8 mouse cellular contexts compared by ENCODE assay signal in genomic region chr14:31132031-31132430, GRCm38 (mm10). TPM values are rescaled to one million over a fixed set of nuclear protein-coding genes. Genes with fewer than 3 reads are reported as not detected.
DNase-seq lines count a peak whose midpoint lies in the region; ATAC-seq and TF ChIP-seq lines count a peak whose summit lies in the region.

No protein-coding gene starts in this region.

- H3K79me2 ChIP-seq in CH12.LX (replicated peaks; ENCODE audit: control insufficient read depth, extremely low read depth, insufficient read depth, poor library complexity, severe bottlenecking) (peaks cover 5% of the 10 kb centered on the region), myocyte (ENCODE audit: control insufficient read depth, insufficient read depth) (peaks cover 17% of the 10 kb centered on the region)

- no peak overlapping the region for H3K9ac ChIP-seq in CH12.LX (ENCODE audit: insufficient read depth, low read depth)
- peak overlapping the region; percentile 94 for H3K9ac ChIP-seq in liver, embryonic 13.5 days

- peak; percentile 14; the same call in 1 of the 2 replicates for ATAC-seq in liver, embryonic 13.5 days (ENCODE audit: low read depth)
- no peak for ATAC-seq in activated CD4-positive, CD25-positive, alpha-beta regulatory T cell, adult 4 months

- H3K4me3 ChIP-seq in CH12.LX (replicated peaks in 1 of 3; ENCODE audit: low read depth in 2 of 3, low read length in 2 of 3, poor library complexity in 1 of 3), result no peak overlapping the region
- H3K4me3 ChIP-seq in liver, embryonic 13.5 days (replicated peaks), result peak overlapping the region; percentile 87
- H3K4me3 ChIP-seq in myocyte, result peak overlapping the region; percentile 39

- H3K9me3 ChIP-seq in CH12.LX (replicated peaks; ENCODE audit: low read length), result no peaks in the 10 kb centered on the region
- no peaks in the 10 kb centered on the region for H3K9me3 ChIP-seq in liver, embryonic 13.5 days (replicated peaks)

- no peak for DNase-seq in CH12.LX (ENCODE audit: extremely low read depth)
- DNase-seq in MN1 (ENCODE audit: low spot score), result peak; percentile 47
- peak; percentile 61 for DNase-seq in heart, postnatal 4 days
- peak; percentile 53 for DNase-seq in liver, embryonic 13.5 days
- no peak for DNase-seq in layer of hippocampus, adult 9-11 months
- no peak for DNase-seq in frontal cortex, postnatal 25 days (ENCODE audit: low spot score in 2 of 2)

- dilution Hi-C loops in CH12.LX (cut with MboI; ENCODE audit: extremely low pct_ligation_motif_present, extremely low pct_unique_long_range_greater_than_20kb, low sequenced_read_pairs), result no loop called here

- peak overlapping the region; percentile 74 for H3ac ChIP-seq in myocyte (ENCODE audit: control insufficient read depth, insufficient read length)

- in situ Hi-C loops in CH12.LX (cut with MboI; ENCODE audit: low pct_ligation_motif_present, low pct_unique_long_range_greater_than_20kb, low sequenced_read_pairs), result no loop called here

- no peak for TF ChIP-seq RAD21 in CH12.LX (IDR thresholded peaks at IDR 0.05; ENCODE audit: low read depth, low read length)

- TF ChIP-seq POLR2A in CH12.LX (IDR thresholded peaks at IDR 0.05; ENCODE audit: low read depth, low read length) (no peak), myocyte (IDR thresholded peaks at IDR 0.05; ENCODE audit: insufficient read length, low read depth) (no peak)

- H3K27ac ChIP-seq in CH12.LX (ENCODE audit: insufficient read depth, low read depth), result no peak overlapping the region
- peak overlapping the region; percentile 82 for H3K27ac ChIP-seq in liver, embryonic 13.5 days

- H3K4me1 ChIP-seq in CH12.LX (ENCODE audit: control insufficient read depth in 1 of 2, insufficient read depth in 2 of 2), result peaks cover 5 to 9% of the 10 kb centered on the region in 2 experiments
- peaks cover 55% of the 10 kb centered on the region for H3K4me1 ChIP-seq in liver, embryonic 13.5 days (replicated peaks)

- H3K4me2 ChIP-seq in CH12.LX (ENCODE audit: insufficient read depth, low read depth, poor library complexity, severe bottlenecking) (peak overlapping the region; percentile 80; the same call in 1 of the 2 replicates), myocyte (ENCODE audit: low read depth) (peak overlapping the region; percentile 76)
- peak overlapping the region; percentile 99 for H3K4me2 ChIP-seq in liver, embryonic 13.5 days

- 4% methylated on average over 6 of the region's 6 CpGs for WGBS in liver, embryonic 13.5 days (ENCODE audit: insufficient replicate concordance)

- no peak for TF ChIP-seq CTCF in CH12.LX (conservative IDR thresholded peaks at IDR 0.05 in 1 of 2, IDR thresholded peaks at IDR 0.05 in 1 of 2; ENCODE audit: low read depth in 2 of 2, low read length in 2 of 2)

- TF ChIP-seq EP300 in CH12.LX (IDR thresholded peaks at IDR 0.05; ENCODE audit: low read length), result no peak

- peaks cover 14 to 16% of the 10 kb centered on the region in 2 experiments for H3K36me3 ChIP-seq in CH12.LX (replicated peaks in 1 of 2; ENCODE audit: control insufficient read depth in 1 of 2, insufficient read depth in 1 of 2, low read length in 1 of 2)
- H3K36me3 ChIP-seq in liver, embryonic 13.5 days, result peaks cover 31% of the 10 kb centered on the region
- H3K36me3 ChIP-seq in myocyte (ENCODE audit: control insufficient read depth, insufficient read depth), result peaks cover 3% of the 10 kb centered on the region

- H3K27me3 ChIP-seq in CH12.LX (replicated peaks) (peaks cover 33% of the 10 kb centered on the region), myocyte (ENCODE audit: control insufficient read depth, insufficient read depth, insufficient read length) (no peaks in the 10 kb centered on the region)
- no peaks in the 10 kb centered on the region for H3K27me3 ChIP-seq in liver, embryonic 13.5 days

TF ChIP-seq in CH12.LX, 34 proteins besides CTCF, POLR2A, EP300 and RAD21:
- TF ChIP-seq HCFC1 (IDR thresholded peaks at IDR 0.05; ENCODE audit: low read depth, low read length) (no peak), SIN3A (IDR thresholded peaks at IDR 0.05; ENCODE audit: low read length) (no peak), CHD2 (IDR thresholded peaks at IDR 0.05; ENCODE audit: low read length) (no peak), ZC3H11A (IDR thresholded peaks at IDR 0.05; ENCODE audit: low read depth, low read length) (no peak), BHLHE40 (IDR thresholded peaks at IDR 0.05; ENCODE audit: low read depth, low read length) (no peak), GABPA (IDR thresholded peaks at IDR 0.05; ENCODE audit: insufficient replicate concordance, low read depth, low read length) (no peak), NELFE (IDR thresholded peaks at IDR 0.05; ENCODE audit: low read depth, low read length) (no peak), JUN (IDR thresholded peaks at IDR 0.05; ENCODE audit: insufficient read depth, low read depth, low read length) (no peak), MAFK (IDR thresholded peaks at IDR 0.05; ENCODE audit: insufficient replicate concordance, low read length) (no peak), MEF2A (IDR thresholded peaks at IDR 0.05; ENCODE audit: borderline replicate concordance, low read depth, low read length) (no peak), ZMIZ1 (IDR thresholded peaks at IDR 0.05; ENCODE audit: low read depth, low read length) (no peak), USF2 (conservative IDR thresholded peaks at IDR 0.05; ENCODE audit: low read depth, low read length) (no peak), JUND (conservative IDR thresholded peaks at IDR 0.05; ENCODE audit: low read depth, low read length) (no peak), ZNF384 (IDR thresholded peaks at IDR 0.05; ENCODE audit: low read depth, low read length) (no peak), MYC (IDR thresholded peaks at IDR 0.05; ENCODE audit: low read depth, low read length) (no peak), NRF1 (IDR thresholded peaks at IDR 0.05; ENCODE audit: low read depth, low read length) (no peak)

TF ChIP-seq in myocyte, 11 proteins besides CTCF, POLR2A, EP300 and RAD21:
- TF ChIP-seq POLR2AphosphoS2 (IDR thresholded peaks at IDR 0.05; ENCODE audit: insufficient read length, low read depth) (no peak), SRF (IDR thresholded peaks at IDR 0.05; ENCODE audit: control insufficient read depth, insufficient read length, low read depth) (no peak), REST (IDR thresholded peaks at IDR 0.05; ENCODE audit: insufficient read depth, insufficient read length) (no peak), MAX (IDR thresholded peaks at IDR 0.05; ENCODE audit: low read depth) (no peak), TCF3 (IDR thresholded peaks at IDR 0.05; ENCODE audit: insufficient read length, low read depth) (no peak), E2F4 (IDR thresholded peaks at IDR 0.05; ENCODE audit: insufficient read depth) (no peak), MYOG (IDR thresholded peaks at IDR 0.05; ENCODE audit: control insufficient read depth in 1 of 3, insufficient read depth in 1 of 3, insufficient read length in 2 of 3, low read depth in 2 of 3) (no peak), MYOD1 (IDR thresholded peaks at IDR 0.05; ENCODE audit: control insufficient read depth in 1 of 3, insufficient read length in 2 of 3, low read depth in 2 of 3) (no peak), TCF12 (IDR thresholded peaks at IDR 0.05; ENCODE audit: insufficient read depth, poor library complexity, severe bottlenecking) (no peak), CEBPB (IDR thresholded peaks at IDR 0.05; ENCODE audit: insufficient read depth, poor library complexity, severe bottlenecking) (no peak), USF1 (IDR thresholded peaks at IDR 0.05; ENCODE audit: low read depth) (no peak)

RNA-seq across cellular contexts. Expression of gene Nt5dc2, which starts 1.2 kb away (rescaled TPM):
- total RNA-seq in CH12.LX (2012; rRNA removed) (41.6 and 52.5 TPM in 2 replicates), CH12.LX (2014; rRNA removed) (2.9 and 4.0 TPM in 2 replicates)
- polyA plus RNA-seq in CH12.LX (2012; ENCODE audit: insufficient read length, low read depth) (3.3 and 5.7 TPM in 2 replicates), myocyte (2012; fragmentation: generic; extraction: Trizol) (243 TPM)
- 10 to 100 TPM; 91.8 to 93.8 TPM for total RNA-seq in heart, postnatal 4 days (2021)
- 174 and 196 TPM in 2 replicates for polyA plus RNA-seq in liver, embryonic 13.5 days (2015; fragmentation: Nextera tagmentation; extraction: Ambion mirVana)
- polyA plus RNA-seq in activated CD4-positive, CD25-positive, alpha-beta regulatory T cell, adult 4 months (2017; shearing (Covaris generic)), result not detected

RNA-seq across cellular contexts. Expression of gene Smim4, which starts 3.3 kb away (rescaled TPM):
- total RNA-seq in CH12.LX (2012; rRNA removed) (38.0 and 45.8 TPM in 2 replicates), CH12.LX (2014; rRNA removed) (13.5 and 19.1 TPM in 2 replicates)
- polyA plus RNA-seq in CH12.LX (2012; ENCODE audit: insufficient read length, low read depth) (24.0 and 26.1 TPM in 2 replicates), myocyte (2012; fragmentation: generic; extraction: Trizol) (91.4 TPM)
- total RNA-seq in heart, postnatal 4 days (2021), result 10 to 100 TPM; 80.5 to 91.4 TPM
- polyA plus RNA-seq in liver, embryonic 13.5 days (2015; fragmentation: Nextera tagmentation; extraction: Ambion mirVana), result 81.6 and 90.8 TPM in 2 replicates
- 100 to 1,000 TPM in 1 of 2 experiments, 10 to 100 TPM in 1; 76.4 to 122 TPM for polyA plus RNA-seq in activated CD4-positive, CD25-positive, alpha-beta regulatory T cell, adult 4 months (2017; shearing (Covaris generic))

RNA-seq across cellular contexts. Expression of gene Stab1, which starts 36.4 kb away (rescaled TPM):
- 3.9 and 4.4 TPM in 2 replicates for total RNA-seq in CH12.LX (2012; rRNA removed)
- 4.6 and 5.8 TPM in 2 replicates for total RNA-seq in CH12.LX (2014; rRNA removed)
- 11.2 TPM in 2 replicates for polyA plus RNA-seq in CH12.LX (2012; ENCODE audit: insufficient read length, low read depth)
- total RNA-seq in heart, postnatal 4 days (2021), result 10 to 100 TPM; 77.1 to 84.3 TPM
- 18.5 and 19.2 TPM in 2 replicates for polyA plus RNA-seq in liver, embryonic 13.5 days (2015; fragmentation: Nextera tagmentation; extraction: Ambion mirVana)
- 0.46 TPM for polyA plus RNA-seq in myocyte (2012; fragmentation: generic; extraction: Trizol)
- polyA plus RNA-seq in activated CD4-positive, CD25-positive, alpha-beta regulatory T cell, adult 4 months (2017; shearing (Covaris generic)), result 1 to 10 TPM; 1.6 to 1.9 TPM

Comparison
In these comparisons a context has a peak if more than half of its experiments do, and no peak if none do; other contexts are left out.
1. DNase-seq: peak in MN1 (single experiment), heart, postnatal 4 days (single experiment) and liver, embryonic 13.5 days (single experiment); none in CH12.LX (single experiment), layer of hippocampus, adult 9-11 months (single experiment) and frontal cortex, postnatal 25 days (0 of 2).
2. H3K4me3 ChIP-seq: peak in liver, embryonic 13.5 days (single experiment) and myocyte (single experiment); none in CH12.LX (0 of 3).
3. RNA of gene Nt5dc2, which starts 1.2 kb away (polyA plus RNA-seq): 243 TPM in myocyte (single experiment) and 174 to 196 TPM in liver, embryonic 13.5 days; 3.3 to 5.7 TPM in CH12.LX and not detected in activated CD4-positive, CD25-positive, alpha-beta regulatory T cell, adult 4 months; every median in the first group is over 10 times any median in the second.
4. Peak in every context shown above with its lines, with median percentiles within 50 percentile points of each other: H3K4me2 ChIP-seq.